Mouse (Mus musculus) bone marrow macrophage, adult 2 months (primary cell): Measurements from ENCODE around the gene Macrod2.

Source experiments
- CTCF ChIP-seq: IDR thresholded peaks from 2 replicates; pipeline ENCODE4 v1.5.1; 2012; ENCODE audit warnings: low read depth, mild to moderate bottlenecking, low read length, moderate library complexity
- POLR2A ChIP-seq: IDR thresholded peaks from 2 replicates; pipeline ENCODE4 v1.6.1; 2012; ENCODE audit warnings: mild to moderate bottlenecking, low read depth, low read length, borderline replicate concordance

GRCm38 (mm10) chr2:141594811-141595210, 1199.7 kb downstream of the Macrod2 start:
- TF ChIP-seq CTCF: no peak
- TF ChIP-seq POLR2A: no peak
